Mouse (Mus musculus): Measurements from ENCODE around the gene Otub1. TPM values are rescaled to one million over a fixed set of nuclear protein-coding genes. Genes with fewer than 3 reads are reported as not detected.

The Otub1 gene
- polyA plus RNA-seq, 1 experiment from 2014 or later = 233 TPM

GRCm38 (mm10) chr19:7199089-7199488 lies 7.0 kb downstream of the Otub1 start:
- Histone ChIP-seq H3K27ac (no peak overlapping the region), H3K4me2 (no peak overlapping the region), H3K36me3 (peaks cover 69% of the 10 kb centered on the region), H3K9ac (no peak overlapping the region), H3K4me1 (replicated peaks) (peaks cover 31% of the 10 kb centered on the region), H3K4me3 (no peak overlapping the region), H3K27me3 (peaks cover 15% of the 10 kb centered on the region), H3K9me3 (no peaks in the 10 kb centered on the region)
- ATAC-seq (ENCODE audit: low FRiP score) = no peak
- WGBS = 94% methylated on average over 13 of the region's 13 CpGs

- Histone ChIP-seq H3K36me3 (peaks cover 53% of the 10 kb centered on the region), H3K4me3 (no peak overlapping the region), H3K9ac (no peak overlapping the region; the same call in none of the 2 replicates), H3K4me2 (no peak overlapping the region), H3K27ac (no peak overlapping the region), H3K4me1 (replicated peaks) (peaks cover 27% of the 10 kb centered on the region), H3K27me3 (peaks cover 27% of the 10 kb centered on the region), H3K9me3 (no peaks in the 10 kb centered on the region)
- peak; percentile 18; the same call in 1 of the 2 replicates for ATAC-seq (ENCODE audit: low FRiP score)
- 85% methylated on average over 9 of the region's 9 CpGs for WGBS
Observed at GRCm38 (mm10) chr19:7197445-7197844, 8.7 kb downstream of the Otub1 start.

- Histone ChIP-seq H3K27ac (no peak overlapping the region), H3K9me3 (no peaks in the 10 kb centered on the region), H3K9ac (peak overlapping the region; percentile 35; the same call in 1 of the 2 replicates), H3K36me3 (peaks cover 49% of the 10 kb centered on the region), H3K4me1 (replicated peaks) (peaks cover 30% of the 10 kb centered on the region), H3K4me2 (no peak overlapping the region), H3K4me3 (no peak overlapping the region), H3K27me3 (peaks cover 27% of the 10 kb centered on the region)
- peak; percentile 9; the same call in 1 of the 2 replicates for ATAC-seq (ENCODE audit: low FRiP score)
- 13% methylated on average over 17 of the region's 17 CpGs for WGBS
Observed at GRCm38 (mm10) chr19:7196741-7197270, 9.3 kb downstream of the Otub1 start.

- peaks cover 27% of the 10 kb centered on the region for H3K27me3 ChIP-seq
- H3K4me2 ChIP-seq = no peak overlapping the region
- 18% methylated on average over 33 of the region's 33 CpGs for WGBS
- H3K9me3 ChIP-seq = no peaks in the 10 kb centered on the region
- no peak overlapping the region for H3K4me3 ChIP-seq
- peaks cover 37% of the 10 kb centered on the region for H3K4me1 ChIP-seq (replicated peaks)
- H3K9ac ChIP-seq = 0 out of 2 replicates have a peak overlapping the region, but pooled peaks have one; percentile 35
- H3K27ac ChIP-seq = no peak overlapping the region
- peaks cover 43% of the 10 kb centered on the region for H3K36me3 ChIP-seq
- 0 out of 2 replicates have a peak, but pooled peaks have one; percentile 24 for ATAC-seq (ENCODE audit: low FRiP score)
Observed at GRCm38 (mm10) chr19:7195900-7196728, 10.0 kb downstream of the Otub1 start.

- no peak for ATAC-seq (ENCODE audit: low FRiP score)
- no peak overlapping the region for H3K4me3 ChIP-seq
- 18% methylated on average over 2 of the region's 2 CpGs for WGBS
- H3K4me2 ChIP-seq = no peak overlapping the region
- H3K36me3 ChIP-seq = peaks cover 8% of the 10 kb centered on the region
- no peaks in the 10 kb centered on the region for H3K9me3 ChIP-seq
- 0 out of 2 replicates have a peak overlapping the region, but pooled peaks have one; percentile 13 for H3K9ac ChIP-seq
- H3K4me1 ChIP-seq (replicated peaks) = peaks cover 59% of the 10 kb centered on the region
- no peak overlapping the region for H3K27ac ChIP-seq
- peaks cover 55% of the 10 kb centered on the region for H3K27me3 ChIP-seq
Observed at GRCm38 (mm10) chr19:7192561-7192967, 13.6 kb downstream of the Otub1 start.

GRCm38 (mm10) chr19:7191639-7192038 lies 14.5 kb downstream of the Otub1 start:
- H3K9ac ChIP-seq = no peak overlapping the region
- H3K4me1 ChIP-seq (replicated peaks) = peaks cover 63% of the 10 kb centered on the region
- 44% methylated on average over 6 of the region's 6 CpGs for WGBS
- no peak overlapping the region for H3K27ac ChIP-seq
- 0 out of 2 replicates have a peak, but pooled peaks cover under 1% of the 10 kb centered on the region for H3K36me3 ChIP-seq
- H3K4me3 ChIP-seq = no peak overlapping the region
- no peak for ATAC-seq (ENCODE audit: low FRiP score)
- no peak overlapping the region for H3K4me2 ChIP-seq
- no peaks in the 10 kb centered on the region for H3K9me3 ChIP-seq
- peaks cover 56% of the 10 kb centered on the region for H3K27me3 ChIP-seq

GRCm38 (mm10) chr19:7190986-7191385 lies 15.1 kb downstream of the Otub1 start:
- Histone ChIP-seq H3K9me3 (no peaks in the 10 kb centered on the region), H3K27ac (no peak overlapping the region), H3K27me3 (peaks cover 58% of the 10 kb centered on the region), H3K9ac (no peak overlapping the region), H3K4me2 (no peak overlapping the region), H3K4me3 (no peak overlapping the region), H3K36me3 (no peaks in the 10 kb centered on the region), H3K4me1 (replicated peaks) (peaks cover 62% of the 10 kb centered on the region)
- 27% methylated on average over 5 of the region's 5 CpGs for WGBS
- ATAC-seq (ENCODE audit: low FRiP score) = no peak

GRCm38 (mm10) chr19:7189026-7189425 lies 17.1 kb downstream of the Otub1 start:
- 84% methylated on average over 4 of the region's 4 CpGs for WGBS
- peaks cover 68% of the 10 kb centered on the region for H3K27me3 ChIP-seq
- no peak for ATAC-seq (ENCODE audit: low FRiP score)
- no peak overlapping the region for H3K27ac ChIP-seq
- H3K4me3 ChIP-seq = no peak overlapping the region
- no peaks in the 10 kb centered on the region for H3K9me3 ChIP-seq
- no peaks in the 10 kb centered on the region for H3K36me3 ChIP-seq
- no peak overlapping the region for H3K4me2 ChIP-seq
- no peak overlapping the region for H3K9ac ChIP-seq
- peaks cover 76% of the 10 kb centered on the region for H3K4me1 ChIP-seq (replicated peaks)

GRCm38 (mm10) chr19:7187157-7187556 lies 19.0 kb downstream of the Otub1 start:
- 49% methylated on average over 5 of the region's 5 CpGs for WGBS
- no peak overlapping the region for H3K4me2 ChIP-seq
- ATAC-seq (ENCODE audit: low FRiP score) = no peak

GRCm38 (mm10) chr19:7185715-7186291 lies 20.3 kb downstream of the Otub1 start:
- no peak for ATAC-seq (ENCODE audit: low FRiP score)
- Histone ChIP-seq H3K9me3 (no peaks in the 10 kb centered on the region), H3K4me2 (0 out of 2 replicates have a peak overlapping the region, but pooled peaks have one; percentile 14), H3K27ac (no peak overlapping the region), H3K27me3 (peaks cover 80% of the 10 kb centered on the region), H3K4me3 (no peak overlapping the region), H3K9ac (peak overlapping the region; percentile 56), H3K4me1 (replicated peaks) (peaks cover 77% of the 10 kb centered on the region), H3K36me3 (no peaks in the 10 kb centered on the region)
- 4% methylated on average over 18 of the region's 18 CpGs for WGBS

More at GRCm38 (mm10) chr19:7187157-7187556, 19.0 kb downstream of the Otub1 start:
- Histone ChIP-seq H3K9ac (0 out of 2 replicates have a peak overlapping the region, but pooled peaks have one; percentile 5), H3K4me1 (replicated peaks) (peaks cover 80% of the 10 kb centered on the region), H3K36me3 (no peaks in the 10 kb centered on the region), H3K9me3 (no peaks in the 10 kb centered on the region), H3K27me3 (peaks cover 71% of the 10 kb centered on the region), H3K4me3 (no peak overlapping the region), H3K27ac (no peak overlapping the region)

- Histone ChIP-seq H3K27me3 (peaks cover 84% of the 10 kb centered on the region), H3K36me3 (no peaks in the 10 kb centered on the region), H3K9ac (no peak overlapping the region), H3K4me1 (replicated peaks) (peaks cover 78% of the 10 kb centered on the region), H3K27ac (no peak overlapping the region), H3K4me2 (no peak overlapping the region), H3K9me3 (no peaks in the 10 kb centered on the region), H3K4me3 (no peak overlapping the region)
- 27% methylated on average over 4 of the region's 4 CpGs for WGBS
- ATAC-seq (ENCODE audit: low FRiP score) = 0 out of 2 replicates have a peak, but pooled peaks have one; percentile 6
Observed at GRCm38 (mm10) chr19:7185059-7185458, 21.1 kb downstream of the Otub1 start.

- Histone ChIP-seq H3K27me3 (peaks cover 81% of the 10 kb centered on the region), H3K4me3 (no peak overlapping the region), H3K9ac (no peak overlapping the region), H3K27ac (no peak overlapping the region; the same call in 1 of the 2 replicates), H3K4me1 (replicated peaks) (peaks cover 72% of the 10 kb centered on the region), H3K9me3 (no peaks in the 10 kb centered on the region), H3K36me3 (no peaks in the 10 kb centered on the region), H3K4me2 (no peak overlapping the region)
- 35% methylated on average over 11 of the region's 11 CpGs for WGBS
- ATAC-seq (ENCODE audit: low FRiP score) = no peak
Observed at GRCm38 (mm10) chr19:7183419-7183818, 22.7 kb downstream of the Otub1 start.

Data from hindbrain, embryonic 13.5 days (tissue).